Mouse (Mus musculus): ENCODE measurements around the gene Echs1. TPM values are rescaled to one million over a fixed set of nuclear protein-coding genes. Genes with fewer than 3 reads are reported as not detected.
A peak's percentile ranks its signal among the peaks of the same experiment; 100 is the strongest.

Echs1 gene
- total and polyA plus RNA-seq, 3 experiments, result 43.3 to 72.0 (median 47.8) TPM

DNA sequence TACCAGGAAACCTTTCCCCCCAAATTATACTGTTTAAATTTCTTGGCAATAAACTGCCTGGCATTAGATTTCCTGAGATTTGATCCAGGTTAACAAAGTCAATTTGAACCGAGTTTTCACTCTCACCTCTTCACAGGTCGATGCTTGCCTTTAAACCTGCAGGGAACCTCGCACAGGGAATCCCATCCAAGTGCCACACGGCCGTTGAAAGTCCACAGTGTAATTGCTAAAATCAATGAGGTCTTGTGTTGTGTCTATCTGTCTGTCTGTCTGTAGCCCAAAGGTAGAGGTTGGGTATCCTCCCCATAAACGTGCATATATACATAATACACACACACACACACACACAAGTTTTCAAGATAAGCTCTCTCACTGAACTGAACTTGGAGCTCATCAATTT, 48.9 kb downstream of the Echs1 start:
- Histone ChIP-seq H3K27me3 (replicated peaks) (peaks cover 16% of the 10 kb centered on the region), H3K9ac (ENCODE audit: insufficient read depth, low read depth) (no peak overlapping the region), H3K27ac (ENCODE audit: insufficient read depth, low read depth) (no peak overlapping the region), H3K79me2 (replicated peaks; ENCODE audit: control insufficient read depth, extremely low read depth, insufficient read depth, poor library complexity, severe bottlenecking) (no peaks in the 10 kb centered on the region), H3K4me3 (replicated peaks in 1 of 3; ENCODE audit: low read depth in 2 of 3, low read length in 2 of 3, poor library complexity in 1 of 3) (no peak overlapping the region), H3K4me1 (ENCODE audit: control insufficient read depth in 1 of 2, insufficient read depth in 2 of 2) (peaks cover 4 to 13% of the 10 kb centered on the region in 2 experiments; a peak in 3 of 4 replicates), H3K4me2 (ENCODE audit: insufficient read depth, low read depth, poor library complexity, severe bottlenecking) (no peak overlapping the region), H3K36me3 (replicated peaks in 1 of 2; ENCODE audit: control insufficient read depth in 1 of 2, insufficient read depth in 1 of 2, low read length in 1 of 2) (no peaks in the 10 kb centered on the region), H3K9me3 (replicated peaks; ENCODE audit: low read length) (peaks cover 2% of the 10 kb centered on the region)
- in situ Hi-C loops (cut with MboI; ENCODE audit: low pct_ligation_motif_present, low pct_unique_long_range_greater_than_20kb, low sequenced_read_pairs), result loop anchor here (10.0 kb wide), 1 partner anchor 163 kb away; no protein-coding TSS in a partner anchor
- dilution Hi-C loops (cut with MboI; ENCODE audit: extremely low pct_ligation_motif_present, extremely low pct_unique_long_range_greater_than_20kb, low sequenced_read_pairs), result no loop called here
- TF ChIP-seq USF1 (IDR thresholded peaks at IDR 0.05; ENCODE audit: low read depth, low read length) (no peak), TBP (conservative IDR thresholded peaks at IDR 0.05; ENCODE audit: low read depth, low read length) (no peak), POLR2AphosphoS2 (IDR thresholded peaks at IDR 0.05; ENCODE audit: low read depth, low read length) (no peak), NELFE (IDR thresholded peaks at IDR 0.05; ENCODE audit: low read depth, low read length) (no peak), MXI1 (IDR thresholded peaks at IDR 0.05; ENCODE audit: low read depth, low read length) (no peak), RCOR1 (conservative IDR thresholded peaks at IDR 0.05; ENCODE audit: low read depth, low read length) (no peak), TCF12 (IDR thresholded peaks at IDR 0.05; ENCODE audit: low read depth, low read length) (no peak), BHLHE40 (IDR thresholded peaks at IDR 0.05; ENCODE audit: low read depth, low read length) (no peak), ZC3H11A (IDR thresholded peaks at IDR 0.05; ENCODE audit: low read depth, low read length) (no peak), POLR2A (IDR thresholded peaks at IDR 0.05; ENCODE audit: low read depth, low read length) (no peak), EP300 (IDR thresholded peaks at IDR 0.05; ENCODE audit: low read length) (no peak), NRF1 (IDR thresholded peaks at IDR 0.05; ENCODE audit: low read depth, low read length) (no peak), RAD21 (IDR thresholded peaks at IDR 0.05; ENCODE audit: low read depth, low read length) (no peak)
- no peak for DNase-seq (ENCODE audit: extremely low read depth)

DNA sequence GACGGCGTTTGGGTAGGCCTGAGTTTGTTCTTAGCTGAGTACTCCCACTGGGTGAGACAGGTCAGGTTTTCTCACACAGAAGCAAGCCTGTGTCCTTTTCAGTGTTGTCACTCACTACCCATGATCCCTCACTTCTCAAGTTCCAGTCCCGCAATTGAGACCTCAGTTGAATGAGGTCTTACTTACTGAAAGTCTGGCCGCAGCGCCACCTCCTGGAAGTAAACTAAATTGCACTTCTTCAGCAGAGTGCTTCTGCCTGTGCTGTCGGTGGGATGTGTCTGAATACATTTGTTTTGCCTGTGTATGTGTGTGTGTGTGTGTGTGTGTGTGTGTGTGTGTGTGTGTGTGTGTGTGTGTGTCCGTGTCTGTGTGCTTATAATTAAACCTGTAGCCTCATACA, 53.2 kb downstream of the Echs1 start:
- no peak overlapping the region for H3K4me3 ChIP-seq (replicated peaks in 1 of 3; ENCODE audit: low read depth in 2 of 3, low read length in 2 of 3, poor library complexity in 1 of 3)
- peaks cover 0 to 10% of the 10 kb centered on the region in 2 experiments; a peak in 2 of 4 replicates for H3K4me1 ChIP-seq (ENCODE audit: control insufficient read depth in 1 of 2, insufficient read depth in 2 of 2)
- H3K9ac ChIP-seq (ENCODE audit: insufficient read depth, low read depth), result no peak overlapping the region
- no peak overlapping the region for H3K4me2 ChIP-seq (ENCODE audit: insufficient read depth, low read depth, poor library complexity, severe bottlenecking)
- TF ChIP-seq ETS1 (conservative IDR thresholded peaks at IDR 0.05; ENCODE audit: low read depth, low read length), result no peak
- 0 out of 2 replicates have a peak, but pooled peaks have one; percentile 29 for TF ChIP-seq TBP (conservative IDR thresholded peaks at IDR 0.05; ENCODE audit: low read depth, low read length)
- TF ChIP-seq SMC3 (IDR thresholded peaks at IDR 0.05; ENCODE audit: low read depth, low read length), result peak; percentile 89
- no peak for TF ChIP-seq MAX (IDR thresholded peaks at IDR 0.05; ENCODE audit: low read length)
- 0 out of 2 replicates have a peak, but pooled peaks have one; percentile 27 for TF ChIP-seq JUND (conservative IDR thresholded peaks at IDR 0.05; ENCODE audit: low read depth, low read length)
- peak; percentile 58 to 85 for TF ChIP-seq CTCF (conservative IDR thresholded peaks at IDR 0.05 in 1 of 2, IDR thresholded peaks at IDR 0.05 in 1 of 2; ENCODE audit: low read depth in 2 of 2, low read length in 2 of 2)
- TF ChIP-seq POLR2A (IDR thresholded peaks at IDR 0.05; ENCODE audit: low read depth, low read length), result 0 out of 2 replicates have a peak, but pooled peaks have one; percentile 24
- TF ChIP-seq ZC3H11A (IDR thresholded peaks at IDR 0.05; ENCODE audit: low read depth, low read length), result 0 out of 2 replicates have a peak, but pooled peaks have one; percentile 11
- peak; percentile 79 for TF ChIP-seq RAD21 (IDR thresholded peaks at IDR 0.05; ENCODE audit: low read depth, low read length)
- TF ChIP-seq IRF4 (IDR thresholded peaks at IDR 0.05; ENCODE audit: low read depth, low read length), result peak; percentile 37; the same call in 1 of the 2 replicates
- no peak for TF ChIP-seq ZKSCAN1 (IDR thresholded peaks at IDR 0.05; ENCODE audit: borderline replicate concordance, low read depth, low read length)
- TF ChIP-seq MAZ (IDR thresholded peaks at IDR 0.05; ENCODE audit: low read depth, low read length), result no peak
- DNase-seq (ENCODE audit: extremely low read depth), result peak; percentile 92
- dilution Hi-C loops (cut with MboI; ENCODE audit: extremely low pct_ligation_motif_present, extremely low pct_unique_long_range_greater_than_20kb, low sequenced_read_pairs) (no loop called here), in situ Hi-C loops (cut with MboI; ENCODE audit: low pct_ligation_motif_present, low pct_unique_long_range_greater_than_20kb, low sequenced_read_pairs) (loop anchor here (10.0 kb wide), 1 partner anchor 158 kb away; no protein-coding TSS in a partner anchor)
- peaks cover 2% of the 10 kb centered on the region for H3K9me3 ChIP-seq (replicated peaks; ENCODE audit: low read length)
- H3K36me3 ChIP-seq (replicated peaks in 1 of 2; ENCODE audit: control insufficient read depth in 1 of 2, insufficient read depth in 1 of 2, low read length in 1 of 2), result no peaks in the 10 kb centered on the region
- peaks cover 11% of the 10 kb centered on the region for H3K27me3 ChIP-seq (replicated peaks)
- H3K79me2 ChIP-seq (replicated peaks; ENCODE audit: control insufficient read depth, extremely low read depth, insufficient read depth, poor library complexity, severe bottlenecking), result no peaks in the 10 kb centered on the region
- no peak overlapping the region for H3K27ac ChIP-seq (ENCODE audit: insufficient read depth, low read depth)

Measured in CH12.LX (cell line).